Mouse (Mus musculus): ENCODE measurements around the gene 4930402H24Rik.

DNA sequence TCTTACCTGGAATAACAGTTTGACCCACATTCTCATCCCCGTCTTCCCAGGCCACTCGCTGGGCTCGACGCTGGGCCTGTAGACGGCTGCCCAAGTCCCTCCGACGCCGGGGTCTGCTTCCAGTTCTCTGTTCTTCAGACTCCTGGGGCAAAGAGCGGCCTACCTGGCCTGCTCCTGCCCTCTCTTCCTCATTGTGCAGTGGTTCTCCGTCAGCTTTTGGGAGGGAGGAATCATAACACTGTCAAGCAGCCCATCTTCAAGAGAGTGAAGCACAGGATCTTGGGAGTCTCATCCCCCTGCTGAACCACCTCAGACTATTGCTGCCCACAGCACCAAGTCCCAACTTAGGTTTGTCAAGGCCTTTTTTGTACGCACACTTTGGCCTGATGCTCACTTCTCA, 242.9 kb downstream of the 4930402H24Rik start:
- TF ChIP-seq POLR2A (IDR thresholded peaks at IDR 0.05; ENCODE audit: insufficient read depth, low read length) = no peak
- TF ChIP-seq CTCF (IDR thresholded peaks at IDR 0.05; ENCODE audit: low read depth, low read length) = no peak
